ENCODE assay signal across 9 mouse cellular contexts in the genomic region with DNA sequence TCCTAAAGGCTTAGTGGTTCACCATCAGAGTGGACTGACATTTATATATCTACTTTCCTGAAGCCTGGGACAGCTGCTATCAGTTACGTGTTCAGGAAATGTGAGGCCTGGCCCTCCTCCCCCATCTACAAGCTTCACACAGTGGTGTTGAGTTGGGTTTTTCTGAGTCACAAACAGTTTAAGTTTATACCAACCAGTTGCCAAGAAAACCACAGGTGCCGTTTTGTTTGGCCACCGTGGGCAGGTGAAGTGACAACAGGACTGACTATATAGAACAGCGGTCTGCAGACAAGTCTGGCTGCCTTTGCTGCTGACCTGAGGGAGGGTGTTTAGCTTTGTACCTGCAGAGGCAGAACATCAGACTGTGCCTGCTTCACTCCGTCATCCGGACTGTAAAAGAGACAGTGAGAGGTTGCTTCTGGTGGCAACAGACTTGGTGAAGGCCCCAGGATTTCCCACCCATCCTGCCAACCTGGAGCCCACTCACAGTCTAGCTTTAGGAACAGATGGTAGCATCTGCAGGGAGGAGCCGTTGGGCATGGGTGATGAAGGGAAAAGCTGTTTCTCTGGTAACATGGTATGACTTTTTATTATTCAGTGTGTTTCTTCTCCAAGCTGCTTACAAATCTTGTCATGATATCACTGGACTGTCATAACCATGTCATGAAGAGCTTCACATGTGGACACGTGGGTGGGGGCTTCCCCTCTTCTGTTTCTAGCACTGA. TPM values are rescaled to one million over a fixed set of nuclear protein-coding genes. Genes with fewer than 3 reads are reported as not detected.
DNase-seq lines count a peak whose midpoint lies in the region; ATAC-seq and TF ChIP-seq lines count a peak whose summit lies in the region.
"Had no signal": no experiment of that assay in that cellular context is flagged by ENCODE, and none has a peak within 500 bp of the region (broad histone marks: within the 10 kb centered on the region; RNA-seq: fewer than 3 reads in every experiment).

No protein-coding gene starts in this region.

- no peak for TF ChIP-seq CTCF in small intestine, adult 2 months (IDR thresholded peaks at IDR 0.05; ENCODE audit: extremely low read depth, insufficient read length, insufficient replicate concordance, low read depth, low read length)

- H3K9me3 ChIP-seq in heart, embryonic 14.5 days (ENCODE audit: control insufficient read depth, low read length) = no peaks in the 10 kb centered on the region

- WGBS in heart, embryonic 14.5 days = 68% methylated on average over 8 of the region's 8 CpGs
- WGBS in small intestine, adult 2 months = 68% methylated on average over 8 of the region's 8 CpGs

- peaks cover 23 to 42% of the 10 kb centered on the region in 2 experiments for H3K4me1 ChIP-seq in heart, embryonic 14.5 days (ENCODE audit: control insufficient read depth in 2 of 2, insufficient read depth in 2 of 2, low read length in 2 of 2)
- peaks cover 17% of the 10 kb centered on the region for H3K4me1 ChIP-seq in small intestine, adult 2 months (ENCODE audit: control insufficient read depth, insufficient read depth, insufficient read length, low read length)

- no peak overlapping the region for H3K4me3 ChIP-seq in heart, embryonic 14.5 days (ENCODE audit: control insufficient read depth in 1 of 2, insufficient read depth in 1 of 2, low read depth in 1 of 2, low read length in 2 of 2)
- no peak overlapping the region for H3K4me3 ChIP-seq in small intestine, adult 2 months (ENCODE audit: low read depth, low read length)
- H3K4me3 ChIP-seq: erythroblast, embryonic 14.5 days had no signal

- H3K27ac ChIP-seq in heart, embryonic 14.5 days (replicated peaks in 1 of 2; ENCODE audit: control insufficient read depth in 1 of 2, insufficient read depth in 1 of 2, low read depth in 2 of 2, low read length in 2 of 2) = peak overlapping the region; percentile 58 to 61; a peak in 3 of 4 replicates
- H3K27ac ChIP-seq in small intestine, adult 2 months (ENCODE audit: insufficient read depth, low read depth, low read length) = peak overlapping the region; percentile 7; the same call in 1 of the 2 replicates

- DNase-seq in heart, adult 9 months (ENCODE audit: low spot score in 2 of 2) = no peak
- peak; percentile 86 for DNase-seq in CD4-positive helper T cell, adult 2 months (ENCODE audit: low read depth, low spot score)
- DNase-seq in cerebellum, postnatal 25 days = peak; percentile 55 to 58
- DNase-seq in layer of hippocampus, postnatal 14 days (ENCODE audit: low spot score in 2 of 2) = peak; percentile 64 to 91
- DNase-seq in retina, embryonic 14.5 days (ENCODE audit: low spot score) = no peak
- no peak for DNase-seq in testis, postnatal 14 days (ENCODE audit: low spot score)

- H3K36me3 ChIP-seq in heart, embryonic 14.5 days (ENCODE audit: control insufficient read depth, insufficient read depth, low read length) = peaks cover 50% of the 10 kb centered on the region
- H3K36me3 ChIP-seq in small intestine, adult 2 months (ENCODE audit: control insufficient read depth, insufficient read depth, low read length) = peaks cover 49% of the 10 kb centered on the region

- H3K9ac ChIP-seq in heart, embryonic 14.5 days (ENCODE audit: low read length) = peak overlapping the region; percentile 18; the same call in 1 of the 2 replicates

- no peaks in the 10 kb centered on the region for H3K27me3 ChIP-seq in heart, embryonic 14.5 days (ENCODE audit: control insufficient read depth, insufficient read depth, low read length)
- H3K27me3 ChIP-seq in small intestine, adult 2 months (ENCODE audit: control insufficient read depth, insufficient read depth, low read length) = no peaks in the 10 kb centered on the region

- no peak for ATAC-seq in heart, embryonic 14.5 days (ENCODE audit: insufficient number of reproducible peaks, insufficient read depth, low FRiP score, low read depth)

- TF ChIP-seq POLR2A in small intestine, adult 2 months (IDR thresholded peaks at IDR 0.05; ENCODE audit: low read depth, low read length) = no peak

- no peak overlapping the region for H3K4me2 ChIP-seq in heart, embryonic 14.5 days (ENCODE audit: low read length)

RNA-seq across cellular contexts. Expression of a gene that starts 13.2 kb away (rescaled TPM):
- polyA plus RNA-seq in heart, embryonic 14.5 days (2014; fragmentation: Nextera tagmentation; extraction: Ambion mirVana) = 4.9 and 6.8 TPM in 2 replicates
- total RNA-seq in layer of hippocampus, postnatal 14 days (2021) = 1 to 10 TPM; 3.2 to 5.1 TPM
- 2.5 and 7.5 TPM in 2 replicates for polyA plus RNA-seq in small intestine, adult 2 months (2012; rRNA removed)
- polyA plus RNA-seq: erythroblast, embryonic 14.5 days had no signal

Comparison
In these comparisons a context has a peak if more than half of its experiments do, and no peak if none do; other contexts are left out.
1. DNase-seq: peak in CD4-positive helper T cell, adult 2 months (single experiment), cerebellum, postnatal 25 days (2 of 2) and layer of hippocampus, postnatal 14 days (2 of 2); none in heart, adult 9 months (0 of 2), retina, embryonic 14.5 days (single experiment) and testis, postnatal 14 days (single experiment).